Mouse (Mus musculus) monocyte, adult 5-6 weeks (primary cell): ENCODE data around the gene Dpy19l3. TPM values are rescaled to one million over a fixed set of nuclear protein-coding genes. Genes with fewer than 3 reads are reported as not detected.

Experiments used
- ATAC-seq: fragments of 153-309, 156-312 bp; replicated peaks from 2 replicates; pipeline ENCODE4 v1.8.0; 2017; ENCODE audit warnings: mild to moderate bottlenecking; ENCODE audit not compliant: low TSS enrichment, insufficient number of reproducible peaks, severe bottlenecking, poor library complexity, low FRiP score
- total RNA-seq: library from RNA; stranded (forward); fragments of 200-1000, 200-491, 200-594 nt; gene quantifications from 3 replicates; pipeline ENCODE4 v1.2.3, GENCODE M21; 2017

Gene Dpy19l3
- total RNA-seq, 1 experiment from 2014 or later, result 5.0 TPM

- ATAC-seq, result no peak
Measured at GRCm38 (mm10) chr7:35708101-35708500, 46.2 kb downstream of the Dpy19l3 start.

- ATAC-seq, result no peak
Measured at GRCm38 (mm10) chr7:35699005-35699404, 55.2 kb downstream of the Dpy19l3 start.

DNA sequence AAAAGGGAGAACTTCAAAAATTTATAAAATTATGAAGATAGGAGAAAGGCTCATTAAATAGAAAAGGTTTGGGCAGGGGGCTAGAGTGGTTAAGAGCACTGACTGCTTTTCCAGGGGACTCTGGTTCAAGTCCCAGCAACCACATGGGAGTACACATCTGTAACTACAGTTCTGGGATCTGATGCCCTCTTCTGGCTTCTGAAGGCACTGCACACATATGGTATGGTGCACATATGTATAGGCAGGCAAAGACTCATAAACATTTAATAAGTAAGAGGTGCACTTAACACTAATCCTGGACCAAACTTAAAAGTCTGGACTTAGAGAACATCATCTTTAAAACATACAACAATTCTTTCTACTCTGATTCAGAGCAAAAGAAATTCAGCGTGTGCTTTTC is 56.2 kb downstream of the Dpy19l3 start:
- no peak for ATAC-seq

DNA sequence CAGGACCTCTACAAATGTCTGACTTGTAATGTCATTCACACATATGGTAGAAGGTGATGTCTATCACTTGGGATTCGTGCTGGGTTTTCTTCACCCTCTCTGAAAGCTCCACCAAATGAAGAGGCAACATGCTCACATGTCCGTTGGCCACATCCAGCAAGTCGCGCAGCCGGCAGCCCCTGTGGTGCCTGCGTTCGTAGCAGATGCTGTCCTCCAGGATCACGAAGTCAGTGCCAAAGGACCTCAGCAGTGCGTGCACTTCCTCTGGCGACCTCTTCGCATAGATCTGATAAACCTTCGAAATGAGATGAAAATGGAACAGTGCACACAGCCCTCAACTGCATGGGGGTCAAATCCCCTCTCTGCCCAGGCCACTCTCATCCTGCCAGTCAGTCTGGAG is 61.6 kb downstream of the Dpy19l3 start:
- no peak for ATAC-seq

DNA sequence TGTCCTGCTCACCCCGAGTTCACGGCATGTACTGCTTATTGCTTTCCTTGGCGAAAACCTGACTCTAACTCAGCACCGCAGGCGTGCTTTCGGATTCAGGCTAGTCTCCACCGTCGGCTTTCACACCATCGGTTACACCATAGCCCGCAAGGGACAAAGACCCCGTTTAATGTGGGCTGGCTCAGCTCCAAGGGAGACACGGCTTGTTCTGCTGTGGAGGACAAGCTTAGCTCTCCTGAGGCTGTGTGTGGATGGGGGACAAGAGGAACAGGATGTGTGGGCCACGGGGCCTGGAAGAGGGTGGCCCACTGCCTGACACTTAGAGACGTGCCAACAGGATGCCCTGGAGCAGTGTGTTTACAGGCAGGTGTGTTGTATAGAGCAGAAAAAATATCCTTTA is 62.1 kb downstream of the Dpy19l3 start:
- no peak for ATAC-seq

DNA sequence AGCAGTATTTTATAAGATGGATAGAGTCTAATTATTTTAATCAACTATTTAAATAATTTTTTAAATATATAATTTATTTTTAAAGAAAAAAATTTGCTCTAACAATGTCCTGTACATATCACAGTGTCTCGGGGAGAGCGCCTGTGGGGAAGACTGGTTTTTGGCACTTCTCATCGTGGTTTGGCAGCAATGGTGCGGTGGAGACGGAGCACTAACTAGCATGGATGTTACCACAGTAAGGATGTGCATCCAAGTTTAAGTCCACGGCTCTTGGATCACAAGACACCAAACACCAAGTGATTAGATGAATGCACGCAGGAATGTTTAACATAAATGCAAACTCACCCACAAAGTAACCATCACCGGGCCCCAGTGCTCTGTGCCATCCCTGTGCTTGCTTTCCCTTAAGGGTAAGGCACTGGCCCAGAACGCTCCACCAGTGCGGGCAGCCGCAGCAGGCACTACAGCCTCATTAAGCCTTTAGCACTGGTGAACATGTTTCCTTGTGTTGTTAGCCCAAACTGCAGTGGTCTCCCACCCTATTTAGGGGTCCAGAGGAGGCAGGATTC is 65.4 kb downstream of the Dpy19l3 start:
- no peak for ATAC-seq

DNA sequence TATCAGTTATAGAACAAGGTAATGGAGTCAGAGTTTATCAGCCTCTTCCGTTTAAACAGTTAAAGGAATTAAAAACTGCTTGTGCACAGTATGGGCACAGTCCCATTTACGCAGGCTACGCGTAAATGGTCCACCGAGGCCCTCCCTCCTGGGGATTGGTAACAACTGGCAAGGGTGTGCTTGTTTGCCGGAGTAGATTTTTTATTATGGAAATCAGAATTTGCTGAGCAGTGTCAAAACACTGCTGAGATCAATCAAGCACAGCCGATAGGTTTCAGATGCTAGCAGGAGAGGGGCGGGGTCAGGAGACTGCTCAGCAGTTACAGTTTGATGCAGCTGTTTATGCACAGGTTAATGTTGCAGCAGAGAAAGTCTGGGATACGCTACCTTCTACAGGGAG is 66.0 kb downstream of the Dpy19l3 start:
- ATAC-seq, result no peak

GRCm38 (mm10) chr7:35687229-35687628 is 67.0 kb downstream of the Dpy19l3 start:
- ATAC-seq, result no peak

DNA sequence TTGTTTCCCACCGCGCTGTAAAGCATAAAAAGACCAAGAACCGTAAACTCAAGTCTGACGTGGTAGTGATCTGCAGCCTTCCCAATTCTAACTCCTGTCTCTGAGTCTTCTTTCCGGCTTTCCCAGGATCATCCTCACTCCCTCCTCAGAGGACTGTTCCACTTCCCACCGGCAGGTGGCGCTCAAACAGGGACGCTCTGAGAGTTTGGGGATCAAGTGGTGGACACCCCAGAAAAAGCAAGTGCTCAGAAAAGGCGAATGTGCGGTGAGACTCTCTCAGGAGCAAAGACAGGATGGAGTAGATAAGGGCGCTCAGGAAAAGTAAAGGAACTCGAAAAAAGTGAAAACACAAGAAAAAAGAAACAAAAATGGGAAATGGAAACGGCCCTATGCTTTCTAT is 67.5 kb downstream of the Dpy19l3 start:
- ATAC-seq, result no peak

- ATAC-seq, result no peak
Measured at GRCm38 (mm10) chr7:35686216-35686615, 68.0 kb downstream of the Dpy19l3 start.

DNA sequence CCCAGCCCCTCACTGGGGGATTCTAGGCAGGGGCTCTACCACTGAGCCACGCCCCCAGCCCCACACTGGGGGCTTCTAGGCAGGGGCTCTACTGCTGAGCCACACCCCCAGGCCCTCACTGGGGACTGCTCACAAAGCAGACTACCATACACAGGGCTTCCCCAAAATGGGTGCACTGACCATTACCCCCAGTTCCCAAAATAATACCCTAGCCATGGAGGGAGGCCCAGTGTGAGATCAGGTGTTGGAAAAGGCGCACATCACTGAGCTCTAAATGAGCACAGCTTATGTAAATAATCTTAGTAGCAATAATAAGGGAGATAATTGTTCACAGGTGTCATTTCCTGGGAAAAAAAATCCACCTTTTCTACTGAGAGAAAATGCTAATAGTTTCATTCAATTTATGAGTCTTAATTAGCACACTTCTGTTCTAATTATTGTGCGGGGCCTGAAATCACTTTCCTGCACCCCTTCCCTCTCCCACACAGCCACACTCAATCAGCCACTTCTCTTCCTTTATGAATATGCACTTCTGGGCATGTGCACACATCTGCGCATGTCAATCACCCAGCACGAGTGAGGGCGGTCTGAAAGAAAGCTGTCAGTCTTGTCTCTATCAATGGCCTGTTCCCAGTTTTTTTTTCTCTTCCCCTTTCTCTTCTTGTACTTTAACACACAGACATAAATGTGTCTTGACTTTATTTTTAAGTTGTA is 70.7 kb downstream of the Dpy19l3 start:
- ATAC-seq, result no peak

GRCm38 (mm10) chr7:35681559-35681958 is 72.7 kb downstream of the Dpy19l3 start:
- ATAC-seq, result no peak

DNA sequence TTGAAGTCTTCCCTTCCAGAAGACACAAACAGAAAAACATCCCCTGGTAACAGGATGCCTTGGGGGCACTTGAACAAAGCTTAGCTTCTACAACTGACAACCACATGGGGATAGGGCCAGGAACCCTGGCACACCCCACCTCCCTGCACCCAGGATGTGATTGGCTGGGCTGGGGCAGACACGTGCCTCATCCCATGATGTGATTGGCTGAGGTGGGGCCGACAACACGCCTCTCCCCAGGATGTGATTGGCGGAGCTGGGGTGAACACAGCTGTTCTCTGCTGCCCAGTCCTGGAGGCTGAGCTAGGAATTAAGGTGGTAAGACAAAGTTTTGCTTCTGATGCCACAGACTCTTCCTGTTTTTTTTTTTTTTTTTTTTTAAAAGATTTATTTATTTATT is 75.3 kb downstream of the Dpy19l3 start:
- no peak for ATAC-seq

GRCm38 (mm10) chr7:35668066-35669041 is 85.9 kb downstream of the Dpy19l3 start:
- ATAC-seq, result no peak

- no peak for ATAC-seq
Measured at GRCm38 (mm10) chr7:35663790-35664376, 90.4 kb downstream of the Dpy19l3 start.

- ATAC-seq, result no peak
Measured at GRCm38 (mm10) chr7:35659173-35659572, 95.1 kb downstream of the Dpy19l3 start.

DNA sequence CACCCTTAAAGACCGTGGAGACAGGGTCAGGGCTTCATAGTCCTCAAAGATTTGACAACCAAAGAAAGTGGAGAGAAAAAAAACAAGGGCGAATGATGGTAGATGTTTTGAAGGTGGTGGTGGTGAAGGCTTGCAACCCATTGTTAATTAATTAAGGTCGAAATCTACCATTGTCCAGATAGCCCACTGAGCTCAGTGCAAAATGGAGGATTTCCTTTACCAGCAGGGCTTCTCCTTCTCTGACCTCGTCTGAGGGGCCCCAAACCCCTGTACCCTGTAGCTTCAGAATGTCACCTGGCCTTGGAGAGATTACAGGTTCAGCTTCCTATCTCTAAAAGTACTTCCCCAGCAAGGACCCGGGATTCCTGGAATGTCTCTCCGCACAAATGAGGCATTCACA is 96.4 kb downstream of the Dpy19l3 start:
- ATAC-seq, result no peak

- ATAC-seq, result no peak
Measured at GRCm38 (mm10) chr7:35651583-35652270, 102.5 kb downstream of the Dpy19l3 start.
